Mouse (Mus musculus) liver, adult 2 months (tissue): ENCODE data around the gene Rpl39. TPM values are rescaled to one million over a fixed set of nuclear protein-coding genes. Genes with fewer than 3 reads are reported as not detected.

Source experiments
- DNase-seq: peaks from one replicate; pipeline ENCODE4 v3.0.0-alpha.2; 2011; ENCODE audit warnings: low read depth, low spot score; ENCODE audit errors: extremely low read depth
- H3K27ac ChIP-seq: fragments of 200-500 bp; replicated peaks from 2 replicates; pipeline ENCODE4 v1.5.1; 2012; ENCODE audit warnings: low read depth, mild to moderate bottlenecking, control low read depth, inconsistent platforms, low read length; ENCODE audit not compliant: insufficient read depth
- H3K27me3 ChIP-seq: fragments of 200-500 bp; 2 replicates; pipeline ENCODE4 v1.6.1; 2012; ENCODE audit warnings: mild to moderate bottlenecking, moderate library complexity, low read length, inconsistent platforms; ENCODE audit not compliant: control insufficient read depth, insufficient read depth
- H3K36me3 ChIP-seq: fragments of 200-500 bp; 2 replicates; pipeline ENCODE4 v1.6.1; 2012; ENCODE audit warnings: low read length, inconsistent platforms; ENCODE audit not compliant: control insufficient read depth, insufficient read depth
- H3K4me1 ChIP-seq: fragments of 200-500 bp; 2 replicates; pipeline ENCODE4 v1.6.1; 2011; ENCODE audit warnings: low read length; ENCODE audit not compliant: control insufficient read depth, insufficient read depth
- H3K4me3 ChIP-seq: fragments of 200-500 bp; 2 replicates; pipeline ENCODE4 v1.5.1; 2011; ENCODE audit warnings: low read depth, mild to moderate bottlenecking, control low read depth, low read length, moderate library complexity; ENCODE audit not compliant: insufficient read depth
- H3K79me2 ChIP-seq: fragments of 200-500 bp; 2 replicates; pipeline ENCODE4 v1.6.1; 2012; ENCODE audit warnings: inconsistent platforms, mild to moderate bottlenecking, low read length, moderate library complexity; ENCODE audit not compliant: control insufficient read depth, insufficient read depth
- H3K9ac ChIP-seq: fragments of 200-500 bp; 2 replicates; pipeline ENCODE4 v1.6.1; 2012; ENCODE audit warnings: low read depth, mild to moderate bottlenecking, control low read depth, inconsistent platforms, low read length
- CTCF ChIP-seq: fragments of 200-500 bp; IDR thresholded peaks from 2 replicates; pipeline ENCODE4 v1.5.1; 2011; ENCODE audit warnings: low read depth, low read length, control low read depth
- POLR2A ChIP-seq: fragments of 200-500 bp; IDR thresholded peaks from 2 replicates; pipeline ENCODE4 v1.6.1; 2011; ENCODE audit warnings: low read length, control low read depth; ENCODE audit not compliant: insufficient read depth; ENCODE audit errors: extremely low read depth
- WGBS: fragments of 180-500 bp; shearing (Covaris S2); methylation state at CpG from one replicate; pipeline ENCODE4 v1.1.7; 2018; 5-methylcytosine and 5-hydroxymethylcytosine counted together
- polyA plus RNA-seq: library from polyadenylated mRNA; depleted of rRNA; stranded (reverse); fragments of >200 nt; gene quantifications from 2 replicates; pipeline ENCODE4 v1.2.3, GENCODE M21; 2012; rRNA removed
- total RNA-seq: library from RNA; depleted of rRNA; stranded (reverse); fragments of >200 nt; gene quantifications from 2 replicates; pipeline ENCODE4 v1.2.3, GENCODE M21; 2014; rRNA removed

Rpl39 gene
- total RNA-seq (175 and 207 TPM in 2 replicates), polyA plus RNA-seq (35.1 and 37.0 TPM in 2 replicates)

GRCm38 (mm10) chrX:37084927-37085660 is at the start of gene Rpl39:
Gene Rpl39, minus strand, starts transcription at chrX:37085402.
- DNase-seq, result peak; percentile 79
- under 1% methylated on average over 35 of the region's 38 CpGs for WGBS

GRCm38 (mm10) chrX:37126671-37127358 is 41.6 kb upstream of the Rpl39 start, which contains the start of gene Nkap:
Gene Nkap, plus strand, starts transcription at chrX:37126795.
- Histone ChIP-seq H3K79me2 (peaks cover 2% of the 10 kb centered on the region; the same call in 1 of the 2 replicates), H3K27me3 (no peaks in the 10 kb centered on the region), H3K36me3 (no peaks in the 10 kb centered on the region), H3K9ac (peak within 1 kb of the TSS; percentile 97), H3K27ac (peak within 1 kb of the TSS; percentile 92), H3K4me3 (peak within 1 kb of the TSS; percentile 100), H3K4me1 (peaks cover 2% of the 10 kb centered on the region; the same call in 1 of the 2 replicates)
- TF ChIP-seq POLR2A (no peak), CTCF (no peak)
- DNase-seq, result peak; percentile 77
- under 1% methylated on average over 51 of the region's 58 CpGs for WGBS

More at GRCm38 (mm10) chrX:37084927-37085660, at the start of gene Rpl39:
- Histone ChIP-seq H3K27me3 (no peaks in the 10 kb centered on the region), H3K9ac (peak within 1 kb of the TSS; percentile 92), H3K36me3 (peaks cover 13% of the 10 kb centered on the region), H3K4me1 (peaks cover 4% of the 10 kb centered on the region), H3K4me3 (peak within 1 kb of the TSS; percentile 86), H3K27ac (peak within 1 kb of the TSS; percentile 97), H3K79me2 (no peaks in the 10 kb centered on the region; the same call in 1 of the 2 replicates)
- TF ChIP-seq POLR2A (peak; percentile 67; the same call in 1 of the 2 replicates), CTCF (no peak)

- no peak for TF ChIP-seq CTCF
- no peak for TF ChIP-seq POLR2A
- DNase-seq, result peak; percentile 65
- H3K4me1 ChIP-seq, result peaks cover 2% of the 10 kb centered on the region; the same call in 1 of the 2 replicates
- no peaks in the 10 kb centered on the region for H3K36me3 ChIP-seq
- WGBS, result 76% methylated on average over 7 of the region's 7 CpGs
- no peaks in the 10 kb centered on the region for H3K27me3 ChIP-seq
- no peak overlapping the region for H3K4me3 ChIP-seq
- no peak overlapping the region for H3K27ac ChIP-seq
- H3K9ac ChIP-seq, result no peak overlapping the region
- peaks cover 2% of the 10 kb centered on the region; the same call in 1 of the 2 replicates for H3K79me2 ChIP-seq
Observed at GRCm38 (mm10) chrX:37125511-37125910, 40.3 kb upstream of the Rpl39 start.

GRCm38 (mm10) chrX:37120212-37120611 is 35.0 kb upstream of the Rpl39 start:
- Histone ChIP-seq H3K4me1 (peaks cover 3% of the 10 kb centered on the region; the same call in 1 of the 2 replicates), H3K9ac (no peak overlapping the region), H3K36me3 (no peaks in the 10 kb centered on the region), H3K4me3 (no peak overlapping the region), H3K27ac (no peak overlapping the region), H3K27me3 (no peaks in the 10 kb centered on the region), H3K79me2 (no peaks in the 10 kb centered on the region)
- WGBS, result 73% methylated on average over 5 of the region's 5 CpGs
- TF ChIP-seq CTCF, result no peak
- no peak for TF ChIP-seq POLR2A
- DNase-seq, result no peak

GRCm38 (mm10) chrX:37119585-37119984 is 34.4 kb upstream of the Rpl39 start:
- H3K4me3 ChIP-seq, result no peak overlapping the region
- WGBS, result 15% methylated on average over 3 of the region's 3 CpGs
- no peak overlapping the region for H3K9ac ChIP-seq
- peaks cover 3% of the 10 kb centered on the region; the same call in 1 of the 2 replicates for H3K4me1 ChIP-seq
- H3K79me2 ChIP-seq, result no peaks in the 10 kb centered on the region
- no peak overlapping the region; the same call in 1 of the 2 replicates for H3K27ac ChIP-seq
- H3K27me3 ChIP-seq, result no peaks in the 10 kb centered on the region
- DNase-seq, result peak; percentile 52
- no peaks in the 10 kb centered on the region for H3K36me3 ChIP-seq
- TF ChIP-seq POLR2A (no peak), CTCF (no peak)
